Mouse (Mus musculus): ENCODE data around the gene Ptgds. TPM values are rescaled to one million over a fixed set of nuclear protein-coding genes. Genes with fewer than 3 reads are reported as not detected.

Ptgds gene
- total RNA-seq, 1 experiment from 2014 or later: not detected

GRCm38 (mm10) chr2:25484901-25485647 lies 15.2 kb upstream of the Ptgds start:
- ATAC-seq (replicated peaks; ENCODE audit: low read depth, poor library complexity, severe bottlenecking): no peak

DNA sequence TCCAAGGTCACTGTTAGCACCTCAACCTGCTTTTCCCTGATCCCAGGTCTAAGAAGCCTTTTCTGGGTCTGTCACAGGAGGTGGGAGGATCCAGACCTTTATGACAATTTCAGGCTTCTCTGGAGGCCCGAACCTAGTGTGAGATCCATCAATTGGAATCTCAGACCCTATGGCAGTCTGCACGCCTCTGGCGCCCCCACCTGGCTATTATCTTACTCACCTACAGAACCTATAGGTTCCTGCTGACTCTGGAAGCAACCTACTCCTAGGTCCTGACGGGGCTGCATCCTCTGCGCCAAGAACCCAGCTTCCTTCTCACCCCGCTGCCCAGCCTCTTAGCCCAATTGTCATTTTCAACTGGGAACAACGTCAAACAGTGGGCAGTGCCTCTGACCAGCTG lies 13.1 kb upstream of the Ptgds start:
- peak; percentile 66 for ATAC-seq (replicated peaks; ENCODE audit: low read depth, poor library complexity, severe bottlenecking)

GRCm38 (mm10) chr2:25480541-25480940 lies 10.7 kb upstream of the Ptgds start:
- ATAC-seq (replicated peaks; ENCODE audit: low read depth, poor library complexity, severe bottlenecking): peak; percentile 76

DNA sequence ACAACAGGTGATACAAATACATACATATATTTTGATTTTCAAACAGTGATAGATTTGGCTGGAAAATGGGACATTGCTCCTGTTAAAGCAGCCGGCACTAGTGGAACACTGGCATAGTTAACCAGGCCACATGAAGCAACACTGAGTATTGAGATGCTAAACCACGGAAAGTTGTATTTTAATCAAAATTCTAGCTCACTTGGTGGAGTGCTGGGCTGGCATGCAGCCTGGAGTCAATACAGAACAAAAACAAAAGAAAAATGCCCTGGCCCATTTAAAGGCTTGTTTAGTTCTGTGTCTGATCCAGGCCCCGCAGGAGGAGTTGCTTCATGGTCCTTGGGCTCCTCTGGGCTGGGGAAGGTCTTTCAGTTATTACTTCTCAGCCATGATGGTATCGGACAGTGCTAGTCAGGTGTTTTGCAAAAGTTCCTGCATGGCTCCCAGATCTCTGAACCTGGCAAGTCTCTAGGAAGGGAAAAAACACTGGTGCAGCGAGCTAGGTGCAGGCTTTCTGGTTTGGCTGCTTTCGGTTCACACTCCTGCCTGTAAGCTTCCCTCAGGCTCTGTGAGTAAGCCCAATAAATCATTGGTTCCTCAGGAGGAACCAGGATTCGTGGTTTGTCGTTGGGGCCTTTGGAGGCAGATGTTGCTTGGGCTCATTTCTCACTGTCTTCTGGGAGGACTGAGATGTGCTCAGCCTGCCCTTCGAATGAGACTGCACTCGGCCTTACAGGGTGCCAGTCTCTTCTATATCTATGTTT lies 9.9 kb upstream of the Ptgds start:
- peak; percentile 19; the same call in 1 of the 2 replicates for ATAC-seq (replicated peaks; ENCODE audit: low read depth, poor library complexity, severe bottlenecking)

- ATAC-seq (replicated peaks; ENCODE audit: low read depth, poor library complexity, severe bottlenecking): no peak
Measured at GRCm38 (mm10) chr2:25477967-25478675, 8.3 kb upstream of the Ptgds start.

DNA sequence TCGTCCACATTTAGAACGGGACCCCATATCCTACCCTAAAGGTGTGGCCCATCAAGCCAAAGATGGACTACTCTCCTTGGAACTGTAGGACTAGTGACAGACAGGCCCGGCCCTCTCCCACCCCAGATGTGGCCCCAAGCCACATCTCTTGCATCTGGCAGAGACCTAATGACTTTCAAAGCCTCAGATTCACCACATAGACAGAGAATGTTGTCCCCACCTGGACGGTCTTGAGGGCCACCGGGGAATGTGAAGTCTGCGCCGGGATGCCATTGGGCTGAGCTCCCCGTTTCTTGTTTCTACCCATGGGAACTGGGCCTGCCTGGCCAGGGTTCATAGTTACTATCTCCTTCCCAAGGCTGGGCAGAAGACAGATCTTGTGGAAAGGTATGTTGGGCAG lies 7.7 kb upstream of the Ptgds start:
- no peak for ATAC-seq (replicated peaks; ENCODE audit: low read depth, poor library complexity, severe bottlenecking)

DNA sequence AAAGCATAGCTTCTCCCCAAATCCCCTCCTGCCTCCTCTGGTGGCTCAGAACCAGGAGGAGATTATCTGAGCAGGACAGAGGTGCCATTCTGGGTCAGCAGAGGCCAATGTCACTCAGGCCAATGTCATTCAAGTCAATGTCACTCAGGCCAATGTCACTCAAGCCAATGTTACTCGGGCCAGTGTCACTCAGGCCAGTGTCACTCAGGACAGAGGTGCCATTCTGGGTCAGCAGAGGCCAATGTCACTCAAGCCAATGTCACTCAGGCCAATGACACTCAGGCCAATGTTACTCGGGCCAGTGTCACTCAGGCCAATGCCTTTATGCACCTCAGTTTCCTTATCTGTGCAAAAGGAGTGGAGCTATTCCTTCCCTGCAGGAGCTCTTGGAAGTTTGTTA lies 2.7 kb upstream of the Ptgds start:
- no peak for ATAC-seq (replicated peaks; ENCODE audit: low read depth, poor library complexity, severe bottlenecking)

- no peak for ATAC-seq (replicated peaks; ENCODE audit: low read depth, poor library complexity, severe bottlenecking)
Measured at GRCm38 (mm10) chr2:25468962-25469915, 607 bp downstream of the Ptgds start.

- ATAC-seq (replicated peaks; ENCODE audit: low read depth, poor library complexity, severe bottlenecking): no peak
Measured at GRCm38 (mm10) chr2:25467606-25468303, 2.1 kb downstream of the Ptgds start.

GRCm38 (mm10) chr2:25465816-25466635 lies 3.8 kb downstream of the Ptgds start:
- peak; percentile 71 for ATAC-seq (replicated peaks; ENCODE audit: low read depth, poor library complexity, severe bottlenecking)

GRCm38 (mm10) chr2:25465256-25465655 lies 4.6 kb downstream of the Ptgds start:
- no peak for ATAC-seq (replicated peaks; ENCODE audit: low read depth, poor library complexity, severe bottlenecking)

- no peak for ATAC-seq (replicated peaks; ENCODE audit: low read depth, poor library complexity, severe bottlenecking)
Measured at GRCm38 (mm10) chr2:25463630-25464029, 6.2 kb downstream of the Ptgds start.

DNA sequence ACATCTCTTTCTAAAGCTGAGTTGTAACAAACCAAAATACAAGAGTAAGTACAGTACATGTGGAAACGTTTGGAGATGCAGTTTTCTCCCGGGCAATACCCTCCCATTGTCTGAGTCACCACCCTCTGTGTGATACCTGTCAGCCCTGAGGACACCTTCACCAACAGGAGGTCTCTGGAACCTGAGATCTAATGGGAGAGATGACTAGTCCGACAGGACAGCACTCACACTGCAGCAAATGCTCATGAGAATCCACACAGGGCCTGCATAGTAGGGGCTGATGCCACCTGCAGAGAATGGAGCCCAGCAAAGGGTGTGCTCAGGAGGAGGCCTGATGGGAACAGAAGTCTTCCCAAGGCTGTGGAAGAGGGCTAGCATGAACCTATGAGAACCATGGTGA lies 8.4 kb downstream of the Ptgds start:
- ATAC-seq (replicated peaks; ENCODE audit: low read depth, poor library complexity, severe bottlenecking): no peak

GRCm38 (mm10) chr2:25460551-25461309 lies 9.1 kb downstream of the Ptgds start, which contains the start of gene Paxx:
TSS of gene Paxx (minus strand) at chr2:25461094.
- peak; percentile 87 for ATAC-seq (replicated peaks; ENCODE audit: low read depth, poor library complexity, severe bottlenecking)

- no peak for ATAC-seq (replicated peaks; ENCODE audit: low read depth, poor library complexity, severe bottlenecking)
Measured at GRCm38 (mm10) chr2:25460135-25460534, 9.7 kb downstream of the Ptgds start.

DNA sequence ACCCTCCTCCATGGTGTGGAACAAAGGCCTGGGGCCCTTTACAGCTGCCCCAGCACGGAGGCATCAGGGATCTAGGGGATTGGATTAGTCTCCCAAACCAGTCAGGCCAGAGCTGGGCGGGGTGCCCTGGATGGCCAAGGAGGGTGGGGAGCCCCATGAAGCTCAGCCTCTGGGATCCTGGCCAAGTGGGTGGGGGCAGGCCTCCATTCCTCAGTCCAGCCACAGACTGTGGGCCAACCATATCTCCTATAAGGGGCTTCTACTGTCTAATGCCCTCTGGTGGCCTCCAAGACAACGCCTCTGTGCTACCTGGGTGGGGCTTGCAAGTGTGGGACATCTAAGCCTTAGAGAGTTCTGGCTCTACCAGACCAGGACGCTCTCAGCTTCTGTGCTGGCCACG lies 10.9 kb downstream of the Ptgds start:
- ATAC-seq (replicated peaks; ENCODE audit: low read depth, poor library complexity, severe bottlenecking): no peak

DNA sequence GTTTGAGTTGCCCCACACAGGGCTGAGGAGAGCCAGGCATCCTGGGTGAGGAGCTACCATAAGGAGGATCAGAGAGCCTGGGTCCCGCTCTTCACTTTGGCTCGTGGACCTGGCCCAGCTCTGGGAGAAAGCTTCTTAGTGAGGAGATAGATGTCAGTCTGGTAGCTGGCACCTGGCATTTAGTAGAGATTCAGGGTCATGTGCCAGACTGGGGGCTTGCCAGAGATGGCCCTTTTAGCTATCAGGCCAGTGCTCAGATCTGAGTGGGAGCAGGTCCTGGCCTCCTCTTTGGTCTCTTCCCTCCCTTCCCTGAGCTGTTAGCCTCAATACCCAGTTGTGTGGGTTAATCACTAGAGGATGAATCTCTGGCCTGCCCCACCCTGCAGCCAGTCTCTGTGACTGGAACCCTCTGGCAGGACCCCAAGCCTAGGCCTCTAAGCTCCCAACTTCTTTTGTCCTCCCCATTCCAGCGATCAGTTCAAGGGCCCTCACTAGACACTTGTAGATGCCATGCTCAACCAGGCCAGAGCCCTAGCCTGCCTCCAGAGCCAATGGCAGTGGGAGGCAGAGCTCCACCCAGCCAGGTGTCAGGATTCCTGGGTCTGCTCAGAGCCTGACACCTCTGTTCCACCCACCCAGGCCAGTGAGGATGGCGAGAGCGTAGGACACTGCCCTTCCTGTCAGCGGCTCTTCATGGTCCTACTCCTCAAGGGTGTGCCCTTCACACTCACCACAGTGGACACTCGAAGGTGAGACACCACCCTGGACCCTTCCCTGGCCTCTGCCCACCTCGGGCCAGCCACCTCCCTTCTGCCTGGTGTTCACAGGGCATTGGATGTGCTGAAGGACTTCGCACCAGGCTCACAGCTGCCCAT lies 12.6 kb downstream of the Ptgds start:
- no peak for ATAC-seq (replicated peaks; ENCODE audit: low read depth, poor library complexity, severe bottlenecking)
